Mouse (Mus musculus) bone marrow macrophage, adult 2 months (primary cell): ENCODE data around the gene Pemt.

Source experiments
- CTCF ChIP-seq: IDR thresholded peaks from 2 replicates; pipeline ENCODE4 v1.5.1; 2012; ENCODE audit warnings: low read depth, mild to moderate bottlenecking, low read length, moderate library complexity
- POLR2A ChIP-seq: IDR thresholded peaks from 2 replicates; pipeline ENCODE4 v1.6.1; 2012; ENCODE audit warnings: mild to moderate bottlenecking, low read depth, low read length, borderline replicate concordance

DNA sequence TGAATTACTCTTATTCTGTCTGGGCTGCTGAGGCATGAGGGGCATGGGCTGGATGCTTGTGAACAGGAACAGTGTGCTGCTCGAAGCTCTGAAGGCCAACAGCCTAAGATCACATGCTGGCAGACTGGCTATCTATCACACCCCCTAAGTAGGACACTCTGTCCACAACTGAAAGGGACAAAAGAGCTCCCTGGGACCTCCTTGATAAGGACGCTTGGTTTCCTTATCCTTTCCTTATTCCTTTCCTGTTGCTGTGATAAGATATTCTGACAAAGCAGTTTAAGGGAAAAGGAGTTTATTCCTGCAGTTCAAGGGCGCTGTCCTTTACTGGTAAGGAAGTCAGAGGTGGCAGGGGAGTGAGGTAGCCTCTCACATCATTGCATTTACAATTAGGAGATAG is 105.6 kb downstream of the Pemt start:
- TF ChIP-seq CTCF, result no peak
- no peak for TF ChIP-seq POLR2A
